Mouse (Mus musculus) ES-Bruce4 (cell line): ENCODE data around the gene Hormad1.
"Not testable (repeated sequence)": the region's sequence is repeated elsewhere in the genome, so short reads cannot be mapped to it uniquely, and the experiment has no call there.

Experiments
- CTCF ChIP-seq: IDR thresholded peaks from one replicate; pipeline ENCODE4 v1.8.1; 2011; ENCODE audit warnings: low read depth, low read length
- EP300 ChIP-seq: IDR thresholded peaks from 2 replicates; pipeline ENCODE4 v1.6.1; 2011; ENCODE audit warnings: low read depth, low read length; ENCODE audit not compliant: insufficient read depth
- POLR2A ChIP-seq: IDR thresholded peaks from one replicate; pipeline ENCODE4 v1.8.1; 2011; ENCODE audit warnings: low read length; ENCODE audit not compliant: insufficient read depth

DNA sequence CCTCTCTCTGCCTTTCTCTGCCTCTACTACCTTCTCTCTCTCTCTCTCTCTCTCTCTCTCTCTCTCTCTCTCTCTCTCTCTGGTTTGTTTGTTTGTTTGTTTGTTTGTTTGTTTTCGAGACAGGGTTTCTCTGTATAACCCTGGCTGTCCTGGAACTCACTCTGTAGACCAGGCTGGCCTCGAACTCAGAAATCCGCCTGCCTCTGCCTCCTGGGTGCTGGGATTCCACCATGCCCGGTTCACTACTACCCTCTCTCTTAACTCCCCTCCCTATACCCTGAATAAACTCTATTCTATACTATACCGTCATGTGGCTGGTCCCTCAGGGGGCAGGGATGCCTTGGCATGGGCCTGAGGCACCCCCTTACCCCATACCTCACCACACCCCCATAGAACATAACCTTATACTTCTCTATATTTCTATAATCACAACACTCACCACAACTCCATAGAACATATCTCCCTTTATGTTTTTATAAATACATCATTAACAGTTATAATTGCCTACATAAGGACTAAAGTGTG is 64.6 kb downstream of the Hormad1 start:
- not testable (repeated sequence) for TF ChIP-seq CTCF, POLR2A, EP300
